30 mouse cellular contexts compared by ENCODE assay signal in the genomic region with DNA sequence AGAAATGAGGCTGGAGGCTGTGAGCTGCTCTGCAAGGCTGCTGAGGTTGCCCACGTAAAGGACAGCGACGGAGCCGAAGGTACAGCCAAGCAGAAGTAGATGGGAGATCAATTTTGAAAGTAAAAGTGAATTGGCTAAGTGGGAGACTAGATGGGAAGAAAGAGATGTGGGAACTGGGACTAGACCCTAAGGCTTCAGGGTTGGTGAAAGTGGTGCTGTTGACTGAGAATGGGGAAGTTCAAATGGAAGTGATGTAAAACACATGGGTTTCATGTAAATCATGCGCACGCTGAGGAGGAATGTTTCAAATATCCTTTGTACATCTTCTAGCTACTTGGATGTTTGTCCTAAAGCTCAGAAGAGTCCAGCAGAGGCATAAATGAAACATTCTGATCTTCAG. TPM values are rescaled to one million over a fixed set of nuclear protein-coding genes. Genes with fewer than 3 reads are reported as not detected.
"Had no signal": no experiment of that assay in that cellular context is flagged by ENCODE, and none has a peak within 500 bp of the region (broad histone marks: within the 10 kb centered on the region; RNA-seq: fewer than 3 reads in every experiment).

No protein-coding gene starts in this region.

- DNase-seq: kidney, adult 11 months; kidney, adult 9 months; kidney, postnatal 14 days; kidney, postnatal 4 days; liver, postnatal 0 days; lung, embryonic 14.5 days; lung, postnatal 10 days; lung, postnatal 4 days; right cerebral cortex, adult 18-20 months; right cerebral cortex, postnatal 14 days; right cerebral cortex, postnatal 4 days; thymus, postnatal 25 days had no signal

- ATAC-seq: intestine, embryonic 15.5 days; liver, postnatal 0 days; midbrain, embryonic 13.5 days; midbrain, embryonic 16.5 days had no signal

- H3K4me1 ChIP-seq: intestine, embryonic 15.5 days; limb, embryonic 10.5 days; limb, embryonic 13.5 days; megakaryocyte, embryonic 14.5 days; midbrain, embryonic 10.5 days; midbrain, embryonic 13.5 days; stomach, embryonic 15.5 days had no signal

- H3K4me3 ChIP-seq: intestine, embryonic 15.5 days; limb, embryonic 10.5 days; limb, embryonic 13.5 days; megakaryocyte, embryonic 14.5 days; midbrain, embryonic 10.5 days; midbrain, embryonic 13.5 days; stomach, embryonic 15.5 days had no signal

- H3K27ac ChIP-seq: intestine, embryonic 15.5 days; limb, embryonic 10.5 days; limb, embryonic 13.5 days; liver, embryonic 14.5 days; midbrain, embryonic 10.5 days; midbrain, embryonic 13.5 days; stomach, embryonic 15.5 days had no signal

- H3K4me2 ChIP-seq: intestine, embryonic 15.5 days; limb, embryonic 13.5 days; liver, embryonic 11.5 days; lung, embryonic 14.5 days; midbrain, embryonic 13.5 days; stomach, embryonic 15.5 days had no signal

- H3K9me3 ChIP-seq: intestine, embryonic 15.5 days; limb, embryonic 10.5 days; limb, embryonic 13.5 days; megakaryocyte, embryonic 14.5 days; midbrain, embryonic 10.5 days; midbrain, embryonic 13.5 days; stomach, embryonic 15.5 days had no signal

- H3K36me3 ChIP-seq: intestine, embryonic 15.5 days; limb, embryonic 10.5 days; limb, embryonic 13.5 days; midbrain, embryonic 10.5 days; midbrain, embryonic 13.5 days; stomach, embryonic 15.5 days had no signal

- H3K27me3 ChIP-seq: intestine, embryonic 15.5 days; limb, embryonic 13.5 days; megakaryocyte, embryonic 14.5 days; midbrain, embryonic 13.5 days; stomach, embryonic 15.5 days had no signal

- H3K9ac ChIP-seq: intestine, embryonic 15.5 days; limb, embryonic 13.5 days; liver, embryonic 14.5 days; liver, postnatal 0 days; lung, embryonic 14.5 days; midbrain, embryonic 13.5 days; stomach, embryonic 15.5 days had no signal

RNA-seq across cellular contexts. Expression of gene Oosp3, which starts 1.5 kb away (rescaled TPM):
- total RNA-seq: layer of hippocampus, adult 18-20 months; layer of hippocampus, postnatal 14 days; left cerebral cortex, adult 8-10 months; left cerebral cortex, postnatal 25 days had no signal
- polyA plus RNA-seq: intestine, embryonic 15.5 days; kidney, embryonic 16.5 days; limb, embryonic 10.5 days; limb, embryonic 13.5 days; liver, embryonic 11.5 days; liver, embryonic 14.5 days; liver, postnatal 0 days; lung, embryonic 14.5 days; midbrain, embryonic 10.5 days; midbrain, embryonic 13.5 days; midbrain, embryonic 16.5 days; neural tube, embryonic 11.5 days; neural tube, embryonic 14.5 days; stomach, embryonic 15.5 days; thymus, postnatal 0 days had no signal

RNA-seq across cellular contexts. Expression of gene Oosp1, which starts 7.4 kb away (rescaled TPM):
- total RNA-seq: layer of hippocampus, adult 18-20 months; layer of hippocampus, postnatal 14 days; left cerebral cortex, adult 8-10 months; left cerebral cortex, postnatal 25 days had no signal
- polyA plus RNA-seq: intestine, embryonic 15.5 days; kidney, embryonic 16.5 days; limb, embryonic 10.5 days; limb, embryonic 13.5 days; liver, embryonic 11.5 days; lung, embryonic 14.5 days; midbrain, embryonic 10.5 days; midbrain, embryonic 13.5 days; midbrain, embryonic 16.5 days; neural tube, embryonic 11.5 days; neural tube, embryonic 14.5 days; stomach, embryonic 15.5 days had no signal

RNA-seq across cellular contexts. Expression of gene Oosp2, which starts 38.0 kb away (rescaled TPM):
- total RNA-seq: layer of hippocampus, adult 18-20 months; layer of hippocampus, postnatal 14 days; left cerebral cortex, adult 8-10 months; left cerebral cortex, postnatal 25 days had no signal
- polyA plus RNA-seq: intestine, embryonic 15.5 days; kidney, embryonic 16.5 days; limb, embryonic 10.5 days; limb, embryonic 13.5 days; liver, embryonic 11.5 days; lung, embryonic 14.5 days; midbrain, embryonic 10.5 days; midbrain, embryonic 13.5 days; midbrain, embryonic 16.5 days; neural tube, embryonic 11.5 days; neural tube, embryonic 14.5 days; stomach, embryonic 15.5 days; thymus, postnatal 0 days had no signal

RNA-seq across cellular contexts. Expression of gene Gif, which starts 49.0 kb away (rescaled TPM):
- total RNA-seq: layer of hippocampus, adult 18-20 months; layer of hippocampus, postnatal 14 days; left cerebral cortex, adult 8-10 months; left cerebral cortex, postnatal 25 days had no signal
- polyA plus RNA-seq: intestine, embryonic 15.5 days; kidney, embryonic 16.5 days; limb, embryonic 10.5 days; limb, embryonic 13.5 days; liver, embryonic 11.5 days; liver, postnatal 0 days; midbrain, embryonic 10.5 days; midbrain, embryonic 13.5 days; midbrain, embryonic 16.5 days; neural tube, embryonic 11.5 days; neural tube, embryonic 14.5 days; thymus, postnatal 0 days had no signal

RNA-seq across cellular contexts. Expression of gene Ms4a3, which starts 57.7 kb away (rescaled TPM):
- total RNA-seq: layer of hippocampus, adult 18-20 months; layer of hippocampus, postnatal 14 days; left cerebral cortex, adult 8-10 months; left cerebral cortex, postnatal 25 days had no signal
- polyA plus RNA-seq: kidney, embryonic 16.5 days; limb, embryonic 10.5 days; limb, embryonic 13.5 days; lung, embryonic 14.5 days; midbrain, embryonic 10.5 days; midbrain, embryonic 13.5 days; midbrain, embryonic 16.5 days; neural tube, embryonic 14.5 days had no signal
